Mouse (Mus musculus) limb, embryonic 15.5 days (tissue): ENCODE measurements around the gene Osm. TPM values are rescaled to one million over a fixed set of nuclear protein-coding genes. Genes with fewer than 3 reads are reported as not detected.

ENCODE experiments used
- ATAC-seq: fragments of 200-750 bp; cut with Nextera tagmentation; 2 replicates; pipeline ENCODE4 v1.8.0; 2017; ENCODE audit warnings: low read depth, moderate TSS enrichment; ENCODE audit not compliant: insufficient number of reproducible peaks, low FRiP score, low TSS enrichment
- H3K27ac ChIP-seq: fragments of 300-500 bp; sonication (generic); 2 replicates; pipeline ENCODE4 v1.5.1; 2015; ENCODE audit warnings: moderate library complexity, mild to moderate bottlenecking, inconsistent platforms
- H3K27me3 ChIP-seq: fragments of 300-500 bp; sonication (generic); 2 replicates; pipeline ENCODE4 v1.6.1; 2015; ENCODE audit warnings: inconsistent platforms
- H3K36me3 ChIP-seq: fragments of 300-500 bp; sonication (generic); 2 replicates; pipeline ENCODE4 v1.6.1; 2015; ENCODE audit warnings: inconsistent platforms
- H3K4me1 ChIP-seq: fragments of 300-500 bp; sonication (generic); 2 replicates; pipeline ENCODE4 v1.6.1; 2015; ENCODE audit warnings: inconsistent platforms
- H3K4me2 ChIP-seq: fragments of 300-500 bp; sonication (generic); 2 replicates; pipeline ENCODE4 v1.6.1; 2015; ENCODE audit warnings: mild to moderate bottlenecking, inconsistent platforms
- H3K4me3 ChIP-seq: fragments of 300-500 bp; sonication (generic); 2 replicates; pipeline ENCODE4 v1.5.1; 2015; ENCODE audit warnings: mild to moderate bottlenecking, inconsistent platforms
- H3K9ac ChIP-seq: fragments of 300-500 bp; sonication (generic); 2 replicates; pipeline ENCODE4 v1.6.1; 2015; ENCODE audit warnings: inconsistent platforms
- H3K9me3 ChIP-seq: fragments of 300-500 bp; sonication (generic); 2 replicates; pipeline ENCODE4 v1.6.1; 2016; ENCODE audit warnings: inconsistent platforms
- WGBS: fragments of 180-500 bp; shearing (Covaris S2); methylation state at CpG from one replicate; pipeline ENCODE4 v1.1.7; 2015; 5-methylcytosine and 5-hydroxymethylcytosine counted together
- polyA plus RNA-seq: library from polyadenylated mRNA; unstranded; fragments of >200 nt; fragmentation: Nextera tagmentation; extraction: Ambion mirVana; gene quantifications from 2 replicates; pipeline ENCODE4 v1.2.1, GENCODE M21; 2015

Osm gene
- polyA plus RNA-seq, 1 experiment from 2014 or later, result 0.23 TPM

- no peak for ATAC-seq
- H3K9ac ChIP-seq, result no peak overlapping the region
- WGBS, result 21% methylated on average over 5 of the region's 7 CpGs
- no peaks in the 10 kb centered on the region for H3K36me3 ChIP-seq
- no peaks in the 10 kb centered on the region for H3K9me3 ChIP-seq
- H3K4me3 ChIP-seq, result no peak overlapping the region
- no peak overlapping the region for H3K4me2 ChIP-seq
- H3K27ac ChIP-seq, result no peak overlapping the region
- peaks cover 66% of the 10 kb centered on the region for H3K4me1 ChIP-seq
- peaks cover 37% of the 10 kb centered on the region for H3K27me3 ChIP-seq
Measured at GRCm38 (mm10) chr11:4262847-4263246, 26.6 kb downstream of the Osm start.

DNA sequence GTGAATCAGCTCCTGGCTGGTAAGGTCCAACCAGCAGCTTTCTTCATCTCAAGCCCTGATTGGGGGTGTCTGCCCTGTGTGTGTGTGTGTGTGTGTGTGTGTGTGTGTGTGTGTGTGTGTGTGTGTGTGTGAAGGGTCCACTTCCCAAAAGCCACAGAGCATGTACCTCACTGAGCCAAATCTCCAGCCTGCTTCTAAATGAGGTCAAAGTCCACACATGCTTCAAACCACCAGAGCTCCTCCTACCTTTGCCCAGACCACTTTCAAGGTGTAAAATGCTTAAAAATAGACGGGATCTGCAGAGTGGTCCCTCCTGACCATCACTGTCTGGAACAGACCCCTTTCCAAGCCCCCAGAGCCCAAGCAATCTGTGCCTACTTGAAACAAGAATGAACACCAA lies 27.1 kb downstream of the Osm start:
- H3K4me1 ChIP-seq, result peaks cover 66% of the 10 kb centered on the region
- ATAC-seq, result no peak
- peaks cover 41% of the 10 kb centered on the region for H3K27me3 ChIP-seq
- no peak overlapping the region for H3K4me3 ChIP-seq
- H3K9ac ChIP-seq, result no peak overlapping the region
- no peak overlapping the region for H3K27ac ChIP-seq
- no peaks in the 10 kb centered on the region for H3K36me3 ChIP-seq
- 9% methylated on average over 1 of the region's 1 CpGs for WGBS
- H3K9me3 ChIP-seq, result no peaks in the 10 kb centered on the region
- no peak overlapping the region for H3K4me2 ChIP-seq

- peaks cover 49% of the 10 kb centered on the region for H3K27me3 ChIP-seq
- no peak for ATAC-seq
- H3K9ac ChIP-seq, result no peak overlapping the region
- H3K9me3 ChIP-seq, result no peaks in the 10 kb centered on the region
- 64% methylated on average over 7 of the region's 7 CpGs for WGBS
- H3K36me3 ChIP-seq, result no peaks in the 10 kb centered on the region
- no peak overlapping the region for H3K27ac ChIP-seq
- H3K4me1 ChIP-seq, result peaks cover 60% of the 10 kb centered on the region
- no peak overlapping the region for H3K4me2 ChIP-seq
- H3K4me3 ChIP-seq, result no peak overlapping the region
Measured at GRCm38 (mm10) chr11:4264066-4264465, 27.8 kb downstream of the Osm start.

DNA sequence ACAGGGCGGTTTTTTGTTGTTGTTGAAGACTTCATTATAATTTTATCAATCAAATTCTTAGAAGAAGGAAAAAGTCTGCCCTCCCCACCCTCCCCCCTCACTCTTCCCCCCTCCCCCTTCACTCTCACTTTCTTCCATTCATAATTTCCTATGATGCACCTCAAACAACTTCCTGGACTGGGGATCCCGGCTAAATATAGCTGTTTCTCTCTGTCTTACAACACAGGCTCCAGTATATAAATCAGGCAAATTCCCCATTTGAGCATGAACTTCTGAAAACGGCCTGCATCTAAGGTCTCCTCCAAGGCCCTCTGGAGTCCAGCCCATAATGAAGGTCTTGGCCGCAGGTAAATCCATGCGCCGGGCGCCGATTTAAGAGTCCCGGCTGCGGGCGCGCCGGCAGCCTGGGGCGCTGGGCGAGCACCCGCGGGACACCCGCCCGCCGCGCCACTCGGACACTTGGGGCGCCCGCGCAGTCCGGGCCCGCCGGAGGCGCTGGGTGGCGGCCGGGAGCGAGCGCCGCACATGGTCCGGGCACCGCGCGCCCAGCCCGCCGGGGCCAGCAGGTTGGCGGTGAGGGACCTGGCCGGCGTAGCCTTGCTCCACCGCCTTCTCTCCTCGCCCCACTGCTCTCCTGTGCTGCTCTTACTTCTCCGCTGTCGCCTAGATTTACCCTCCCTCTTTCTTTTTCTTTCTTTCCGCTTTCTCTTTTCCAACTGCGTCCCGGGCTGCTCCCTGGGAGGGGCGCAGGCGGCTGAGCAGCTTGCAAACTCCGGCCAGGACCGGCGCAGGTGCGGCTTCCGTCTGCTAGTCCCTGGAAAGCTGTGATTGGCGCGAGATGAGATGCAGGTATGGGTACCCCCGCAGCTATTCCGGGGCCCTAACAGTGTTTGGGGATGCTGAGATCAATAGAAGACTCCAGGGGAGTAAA lies 30.3 kb downstream of the Osm start:
- Histone ChIP-seq H3K4me2 (peak overlapping the region; percentile 93), H3K9me3 (no peaks in the 10 kb centered on the region), H3K36me3 (no peaks in the 10 kb centered on the region), H3K27ac (no peak overlapping the region), H3K4me1 (peaks cover 55% of the 10 kb centered on the region), H3K27me3 (peaks cover 56% of the 10 kb centered on the region), H3K9ac (peak overlapping the region; percentile 24; the same call in 1 of the 2 replicates), H3K4me3 (peak overlapping the region; percentile 57)
- WGBS, result 1% methylated on average over 61 of the region's 61 CpGs
- ATAC-seq, result no peak

GRCm38 (mm10) chr11:4267202-4267578 lies 31.0 kb downstream of the Osm start:
- Histone ChIP-seq H3K27me3 (peaks cover 56% of the 10 kb centered on the region), H3K36me3 (no peaks in the 10 kb centered on the region), H3K4me1 (peaks cover 50% of the 10 kb centered on the region), H3K4me2 (peak overlapping the region; percentile 93), H3K4me3 (peak overlapping the region; percentile 57), H3K27ac (no peak overlapping the region), H3K9me3 (no peaks in the 10 kb centered on the region), H3K9ac (no peak overlapping the region)
- ATAC-seq, result no peak
- 9% methylated on average over 10 of the region's 13 CpGs for WGBS

GRCm38 (mm10) chr11:4268500-4268899 lies 32.3 kb downstream of the Osm start:
- no peaks in the 10 kb centered on the region for H3K36me3 ChIP-seq
- H3K9me3 ChIP-seq, result no peaks in the 10 kb centered on the region
- no peak overlapping the region for H3K9ac ChIP-seq
- no peak for ATAC-seq
- 81% methylated on average over 6 of the region's 6 CpGs for WGBS
- H3K27ac ChIP-seq, result no peak overlapping the region
- H3K4me3 ChIP-seq, result no peak overlapping the region
- no peak overlapping the region for H3K4me2 ChIP-seq
- H3K27me3 ChIP-seq, result peaks cover 56% of the 10 kb centered on the region
- peaks cover 39% of the 10 kb centered on the region for H3K4me1 ChIP-seq

GRCm38 (mm10) chr11:4270744-4271459 lies 34.7 kb downstream of the Osm start:
- WGBS, result 33% methylated on average over 20 of the region's 20 CpGs
- 0 out of 2 replicates have a peak overlapping the region, but pooled peaks have one; percentile 19 for H3K4me2 ChIP-seq
- peak overlapping the region; percentile 73 for H3K27ac ChIP-seq
- H3K9ac ChIP-seq, result no peak overlapping the region
- H3K27me3 ChIP-seq, result peaks cover 36% of the 10 kb centered on the region
- no peaks in the 10 kb centered on the region for H3K36me3 ChIP-seq
- no peak overlapping the region for H3K4me3 ChIP-seq
- peak; percentile 66; the same call in 1 of the 2 replicates for ATAC-seq
- peaks cover 26% of the 10 kb centered on the region for H3K4me1 ChIP-seq
- H3K9me3 ChIP-seq, result no peaks in the 10 kb centered on the region

DNA sequence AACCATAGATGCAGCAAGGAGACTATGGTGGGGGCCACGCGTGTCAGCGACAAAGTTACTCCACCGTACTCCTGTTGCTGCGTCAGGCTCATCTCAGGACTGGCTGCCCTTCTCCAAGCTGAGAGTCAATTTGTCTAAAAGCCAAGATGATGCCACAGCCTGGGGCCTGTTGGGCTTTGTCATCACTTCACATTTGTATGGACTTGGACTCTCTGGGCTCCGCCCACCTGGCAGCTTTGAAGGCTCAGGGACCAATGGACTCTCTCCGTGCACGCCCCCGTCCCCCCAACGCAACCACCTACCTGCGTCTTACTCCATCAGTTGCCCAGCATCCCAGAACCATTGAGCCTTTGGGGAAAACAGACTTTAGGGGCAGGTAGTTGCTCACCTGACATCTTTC lies 35.3 kb downstream of the Osm start:
- peaks cover 32% of the 10 kb centered on the region for H3K27me3 ChIP-seq
- 71% methylated on average over 11 of the region's 11 CpGs for WGBS
- H3K27ac ChIP-seq, result peak overlapping the region; percentile 73; the same call in 1 of the 2 replicates

GRCm38 (mm10) chr11:4276411-4276861 lies 40.2 kb downstream of the Osm start:
- H3K9ac ChIP-seq, result no peak overlapping the region
- H3K36me3 ChIP-seq, result no peaks in the 10 kb centered on the region

More for the DNA sequence above, 35.3 kb downstream of the Osm start:
- Histone ChIP-seq H3K4me1 (peaks cover 27% of the 10 kb centered on the region), H3K36me3 (no peaks in the 10 kb centered on the region), H3K4me2 (0 out of 2 replicates have a peak overlapping the region, but pooled peaks have one; percentile 19), H3K9ac (no peak overlapping the region), H3K4me3 (no peak overlapping the region), H3K9me3 (no peaks in the 10 kb centered on the region)
- ATAC-seq, result no peak

GRCm38 (mm10) chr11:4279909-4280308 lies 43.7 kb downstream of the Osm start:
- Histone ChIP-seq H3K4me3 (no peak overlapping the region), H3K9me3 (no peaks in the 10 kb centered on the region), H3K4me2 (no peak overlapping the region), H3K36me3 (no peaks in the 10 kb centered on the region), H3K9ac (no peak overlapping the region), H3K4me1 (peaks cover 33% of the 10 kb centered on the region), H3K27me3 (no peaks in the 10 kb centered on the region), H3K27ac (no peak overlapping the region)
- WGBS, result 43% methylated on average over 7 of the region's 7 CpGs
- peak; percentile 60; the same call in 1 of the 2 replicates for ATAC-seq

More at GRCm38 (mm10) chr11:4276411-4276861, 40.2 kb downstream of the Osm start:
- Histone ChIP-seq H3K4me1 (peaks cover 25% of the 10 kb centered on the region), H3K4me2 (no peak overlapping the region), H3K9me3 (no peaks in the 10 kb centered on the region), H3K27me3 (no peaks in the 10 kb centered on the region), H3K4me3 (no peak overlapping the region), H3K27ac (peak overlapping the region; percentile 39; the same call in 1 of the 2 replicates)
- no peak for ATAC-seq
- WGBS, result 37% methylated on average over 11 of the region's 11 CpGs

- 56% methylated on average over 6 of the region's 6 CpGs for WGBS
- Histone ChIP-seq H3K9me3 (no peaks in the 10 kb centered on the region), H3K4me2 (no peak overlapping the region), H3K36me3 (no peaks in the 10 kb centered on the region), H3K27ac (no peak overlapping the region), H3K4me3 (no peak overlapping the region), H3K27me3 (no peaks in the 10 kb centered on the region), H3K9ac (no peak overlapping the region), H3K4me1 (peaks cover 24% of the 10 kb centered on the region)
- no peak for ATAC-seq
Measured at GRCm38 (mm10) chr11:4281852-4282251, 45.6 kb downstream of the Osm start.

GRCm38 (mm10) chr11:4283627-4284026 lies 47.4 kb downstream of the Osm start:
- no peak overlapping the region for H3K27ac ChIP-seq
- no peaks in the 10 kb centered on the region for H3K27me3 ChIP-seq
- no peaks in the 10 kb centered on the region for H3K36me3 ChIP-seq
- 16% methylated on average over 4 of the region's 4 CpGs for WGBS
- H3K9me3 ChIP-seq, result no peaks in the 10 kb centered on the region
- H3K4me1 ChIP-seq, result peaks cover 26% of the 10 kb centered on the region
- H3K4me2 ChIP-seq, result no peak overlapping the region
- ATAC-seq, result no peak
- no peak overlapping the region for H3K9ac ChIP-seq
- no peak overlapping the region for H3K4me3 ChIP-seq
